Mouse (Mus musculus) hindbrain, embryonic 11.5 days (tissue): ENCODE measurements around the gene 4931422A03Rik. TPM values are rescaled to one million over a fixed set of nuclear protein-coding genes. Genes with fewer than 3 reads are reported as not detected.

Experiments
- ATAC-seq: fragments of 200-750 bp; cut with Nextera tagmentation; 2 replicates; pipeline ENCODE4 v1.8.0; 2017; ENCODE audit warnings: mild to moderate bottlenecking, moderate TSS enrichment, moderate library complexity; ENCODE audit not compliant: low FRiP score
- DNase-seq: peaks from one replicate; pipeline ENCODE4 v3.0.0-alpha.2; 2015; ENCODE audit warnings: low spot score
- H3K27ac ChIP-seq: fragments of 300-500 bp; sonication (generic); 2 replicates; pipeline ENCODE4 v1.5.1; 2014; ENCODE audit warnings: mild to moderate bottlenecking, low read depth, low read length
- H3K27me3 ChIP-seq: fragments of 300-500 bp; sonication (generic); 2 replicates; pipeline ENCODE4 v1.6.1; 2014; ENCODE audit warnings: mild to moderate bottlenecking, low read length, moderate library complexity, mixed read lengths; ENCODE audit not compliant: control insufficient read depth, insufficient read depth
- H3K36me3 ChIP-seq: fragments of 300-500 bp; sonication (generic); 2 replicates; pipeline ENCODE4 v1.6.1; 2014; ENCODE audit warnings: mild to moderate bottlenecking, low read length, moderate library complexity, mixed read lengths; ENCODE audit not compliant: control insufficient read depth, insufficient read depth
- H3K4me1 ChIP-seq: fragments of 300-500 bp; sonication (generic); replicated peaks from 2 replicates; pipeline ENCODE4 v1.6.1; 2014; ENCODE audit warnings: low read length, mixed read lengths; ENCODE audit not compliant: control insufficient read depth, insufficient read depth
- H3K4me2 ChIP-seq: fragments of 300-500 bp; sonication (generic); replicated peaks from 2 replicates; pipeline ENCODE4 v1.6.1; 2014; ENCODE audit warnings: mild to moderate bottlenecking, low read depth, low read length
- H3K4me3 ChIP-seq: fragments of 300-500 bp; sonication (generic); 2 replicates; pipeline ENCODE4 v1.5.1; 2014; ENCODE audit warnings: low read depth, low read length
- H3K9ac ChIP-seq: fragments of 300-500 bp; sonication (generic); 2 replicates; pipeline ENCODE4 v1.6.1; 2014; ENCODE audit warnings: low read depth, low read length
- H3K9me3 ChIP-seq: fragments of 300-500 bp; sonication (generic); 2 replicates; pipeline ENCODE4 v1.6.1; 2016; ENCODE audit warnings: low read length; ENCODE audit not compliant: control insufficient read depth
- WGBS: fragments of 180-500 bp; shearing (Covaris S2); extraction: QIAGEN DNeasy Blood & Tissue Kit; methylation state at CpG from one replicate; pipeline ENCODE4 v1.1.7; 2014; 5-methylcytosine and 5-hydroxymethylcytosine counted together
- polyA plus RNA-seq: library from polyadenylated mRNA; unstranded; fragments of >200 nt; fragmentation: Nextera tagmentation; extraction: Ambion mirVana; gene quantifications from 2 replicates; pipeline ENCODE4 v1.2.1, GENCODE M21; 2014

The 4931422A03Rik gene
- polyA plus RNA-seq, 1 experiment from 2014 or later: 2.5 TPM

DNA sequence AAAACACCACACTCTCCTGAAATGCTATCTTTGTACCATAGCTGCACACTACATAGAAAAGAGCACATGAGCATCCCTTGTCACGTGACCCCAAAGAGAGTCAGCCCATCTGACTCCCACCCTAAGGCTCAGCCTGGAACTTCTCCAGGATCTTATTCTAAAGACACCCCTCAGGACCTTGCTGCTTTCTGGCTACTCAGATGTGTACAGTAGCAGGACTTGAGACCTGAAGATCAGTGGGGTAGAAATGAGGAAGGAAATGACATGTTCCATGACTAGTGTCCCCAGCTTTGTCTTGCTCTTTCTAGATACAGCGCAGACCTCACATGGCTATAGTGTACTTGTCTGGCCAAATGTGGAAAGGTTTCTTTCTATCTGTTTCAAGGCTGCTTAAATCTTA lies 83.3 kb downstream of the 4931422A03Rik start:
- Histone ChIP-seq H3K36me3 (no peaks in the 10 kb centered on the region), H3K9me3 (no peaks in the 10 kb centered on the region), H3K27me3 (no peaks in the 10 kb centered on the region), H3K9ac (no peak overlapping the region), H3K27ac (no peak overlapping the region), H3K4me1 (no peaks in the 10 kb centered on the region), H3K4me2 (no peak overlapping the region), H3K4me3 (no peak overlapping the region)
- 91% methylated on average over 2 of the region's 2 CpGs for WGBS
- DNase-seq: no peak
- ATAC-seq: no peak

- ATAC-seq (no peak), DNase-seq (no peak)
- no peak overlapping the region for H3K4me2 ChIP-seq
- no peaks in the 10 kb centered on the region for H3K36me3 ChIP-seq
- H3K9me3 ChIP-seq: no peaks in the 10 kb centered on the region
- H3K4me3 ChIP-seq: no peak overlapping the region
- WGBS: 62% methylated on average over 3 of the region's 3 CpGs
- H3K9ac ChIP-seq: no peak overlapping the region
- no peak overlapping the region for H3K27ac ChIP-seq
- H3K27me3 ChIP-seq: no peaks in the 10 kb centered on the region
- no peaks in the 10 kb centered on the region for H3K4me1 ChIP-seq
These were observed 87.1 kb downstream of the 4931422A03Rik start for GRCm38 (mm10) chr2:103941085-103941484.

DNA sequence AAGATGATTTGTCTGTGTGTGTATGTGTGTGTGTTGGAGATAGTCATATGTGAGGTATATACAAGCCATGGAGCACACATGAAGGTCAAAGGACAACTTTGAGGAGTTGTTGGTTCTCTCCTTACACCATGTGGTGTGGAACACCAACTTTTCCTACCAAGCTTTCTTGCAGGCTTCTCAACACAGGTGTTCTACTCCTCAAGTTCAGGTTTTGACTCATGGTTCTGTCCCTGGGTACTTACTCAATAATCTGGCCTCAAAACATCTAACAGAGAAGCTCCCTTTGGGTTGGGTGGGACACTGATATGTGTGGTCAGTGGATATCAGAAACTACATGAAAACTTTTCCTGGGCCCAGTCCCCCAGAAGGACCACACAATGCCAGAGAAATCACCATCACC lies 89.2 kb downstream of the 4931422A03Rik start:
- H3K9me3 ChIP-seq: no peaks in the 10 kb centered on the region

GRCm38 (mm10) chr2:103938573-103938972 lies 89.6 kb downstream of the 4931422A03Rik start:
- ATAC-seq: no peak
- 79% methylated on average over 1 of the region's 1 CpGs for WGBS

More for the DNA sequence above, 89.2 kb downstream of the 4931422A03Rik start:
- Histone ChIP-seq H3K9ac (no peak overlapping the region), H3K36me3 (no peaks in the 10 kb centered on the region), H3K4me3 (no peak overlapping the region), H3K4me1 (no peaks in the 10 kb centered on the region), H3K27me3 (no peaks in the 10 kb centered on the region), H3K4me2 (no peak overlapping the region), H3K27ac (no peak overlapping the region)
- DNase-seq: no peak
- no peak for ATAC-seq

GRCm38 (mm10) chr2:103937670-103938069 lies 90.5 kb downstream of the 4931422A03Rik start:
- DNase-seq (no peak), ATAC-seq (no peak)
- Histone ChIP-seq H3K4me3 (no peak overlapping the region), H3K36me3 (no peaks in the 10 kb centered on the region), H3K27ac (no peak overlapping the region), H3K9me3 (no peaks in the 10 kb centered on the region), H3K4me2 (no peak overlapping the region), H3K4me1 (no peaks in the 10 kb centered on the region), H3K27me3 (no peaks in the 10 kb centered on the region), H3K9ac (no peak overlapping the region)
- 89% methylated on average over 2 of the region's 2 CpGs for WGBS

More at GRCm38 (mm10) chr2:103938573-103938972, 89.6 kb downstream of the 4931422A03Rik start:
- H3K4me1 ChIP-seq: no peaks in the 10 kb centered on the region
- H3K36me3 ChIP-seq: no peaks in the 10 kb centered on the region
- DNase-seq: no peak
- no peak overlapping the region for H3K4me3 ChIP-seq
- no peak overlapping the region for H3K4me2 ChIP-seq
- no peak overlapping the region for H3K27ac ChIP-seq
- H3K27me3 ChIP-seq: no peaks in the 10 kb centered on the region
- no peak overlapping the region for H3K9ac ChIP-seq
- no peaks in the 10 kb centered on the region for H3K9me3 ChIP-seq

GRCm38 (mm10) chr2:103936666-103937065 lies 91.5 kb downstream of the 4931422A03Rik start:
- no peak overlapping the region for H3K4me2 ChIP-seq
- no peak overlapping the region for H3K9ac ChIP-seq
- no peaks in the 10 kb centered on the region for H3K27me3 ChIP-seq
- 77% methylated on average over 2 of the region's 2 CpGs for WGBS
- no peak overlapping the region for H3K4me3 ChIP-seq
- H3K9me3 ChIP-seq: no peaks in the 10 kb centered on the region
- ATAC-seq (no peak), DNase-seq (no peak)
- no peaks in the 10 kb centered on the region for H3K36me3 ChIP-seq
- H3K27ac ChIP-seq: no peak overlapping the region
- H3K4me1 ChIP-seq: no peaks in the 10 kb centered on the region

DNA sequence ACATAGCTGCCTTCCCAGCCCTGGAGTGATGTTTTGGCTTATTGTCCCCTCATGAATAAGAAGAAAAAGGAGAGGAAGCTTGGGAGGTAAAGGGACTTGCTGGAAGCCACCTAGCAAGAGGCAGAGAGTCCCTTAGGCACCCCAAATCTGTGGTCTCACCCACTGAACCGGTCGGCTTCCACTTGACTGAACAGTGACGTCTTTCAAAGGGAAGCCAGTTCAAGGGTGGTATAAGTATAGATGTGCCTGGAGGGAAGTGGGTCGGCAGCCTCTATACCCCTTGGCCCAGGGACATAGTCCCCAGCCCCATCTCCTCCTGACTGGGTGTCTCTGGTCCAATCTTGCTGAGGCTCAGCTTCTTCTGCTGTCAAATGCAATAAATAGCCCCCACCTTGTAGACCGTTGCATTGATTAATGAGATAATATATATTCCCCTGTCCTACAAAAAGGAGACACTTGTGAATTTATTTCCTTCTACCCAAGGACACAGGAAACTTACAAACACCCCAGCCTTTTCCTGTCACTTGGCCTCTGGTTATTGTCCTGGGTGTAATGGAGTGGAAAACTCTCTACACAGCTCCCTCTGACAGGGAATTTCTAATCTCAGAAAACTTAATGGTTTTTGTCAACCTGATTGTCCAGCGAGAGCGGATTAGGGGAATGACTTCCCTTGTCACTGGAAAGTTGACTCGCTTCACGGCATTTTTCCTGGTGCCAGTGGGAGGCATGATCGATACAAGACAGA lies 92.3 kb downstream of the 4931422A03Rik start:
- no peak overlapping the region for H3K4me2 ChIP-seq
- DNase-seq (no peak), ATAC-seq (no peak)
- H3K36me3 ChIP-seq: no peaks in the 10 kb centered on the region
- H3K4me1 ChIP-seq: no peaks in the 10 kb centered on the region
- H3K9me3 ChIP-seq: no peaks in the 10 kb centered on the region
- H3K9ac ChIP-seq: no peak overlapping the region
- no peak overlapping the region for H3K27ac ChIP-seq
- no peaks in the 10 kb centered on the region for H3K27me3 ChIP-seq
- H3K4me3 ChIP-seq: no peak overlapping the region
- 68% methylated on average over 10 of the region's 10 CpGs for WGBS

DNA sequence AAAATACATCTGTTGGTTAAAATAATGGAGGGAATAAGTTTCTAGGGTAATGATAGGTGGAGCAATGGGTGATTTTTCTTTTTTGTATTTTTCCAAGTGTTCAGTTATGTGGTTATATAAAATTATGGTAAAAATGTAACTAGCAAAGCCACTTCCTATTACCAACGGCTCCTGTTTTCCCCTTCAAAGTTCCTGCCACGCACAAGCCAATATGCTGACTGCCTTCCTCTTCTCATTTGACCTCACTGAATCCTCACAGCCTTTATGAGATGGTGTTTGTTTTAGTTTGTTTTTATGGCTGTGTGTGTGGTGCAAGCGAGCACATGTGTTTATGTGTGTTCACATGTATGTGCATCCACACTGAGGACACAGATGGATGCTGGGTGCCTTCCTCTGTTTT lies 93.5 kb downstream of the 4931422A03Rik start:
- Histone ChIP-seq H3K4me3 (no peak overlapping the region), H3K9me3 (no peaks in the 10 kb centered on the region), H3K27me3 (no peaks in the 10 kb centered on the region), H3K36me3 (no peaks in the 10 kb centered on the region), H3K27ac (no peak overlapping the region), H3K4me1 (no peaks in the 10 kb centered on the region), H3K9ac (no peak overlapping the region), H3K4me2 (no peak overlapping the region)
- DNase-seq: no peak
- ATAC-seq: no peak
- WGBS: 81% methylated on average over 3 of the region's 3 CpGs

GRCm38 (mm10) chr2:103934270-103934669 lies 93.9 kb downstream of the 4931422A03Rik start:
- no peak overlapping the region for H3K27ac ChIP-seq
- no peaks in the 10 kb centered on the region for H3K9me3 ChIP-seq
- H3K27me3 ChIP-seq: no peaks in the 10 kb centered on the region
- no peak overlapping the region for H3K4me3 ChIP-seq
- no peaks in the 10 kb centered on the region for H3K36me3 ChIP-seq
- no peaks in the 10 kb centered on the region for H3K4me1 ChIP-seq
- ATAC-seq (no peak), DNase-seq (no peak)
- 42% methylated on average over 7 of the region's 7 CpGs for WGBS
- no peak overlapping the region for H3K4me2 ChIP-seq
- no peak overlapping the region for H3K9ac ChIP-seq
